Mouse (Mus musculus): Measurements from ENCODE around the gene Yipf2. TPM values are rescaled to one million over a fixed set of nuclear protein-coding genes. Genes with fewer than 3 reads are reported as not detected.

The Yipf2 gene
- 6.8 TPM for polyA plus RNA-seq (2014; fragmentation: Illumina TruSeq; extraction: RNeasy Lipid Tissue Mini Kit (QIAGEN cat#74804); ENCODE audit: low read depth, low replicate concordance)

GRCm38 (mm10) chr9:21592703-21593121 is at the start of gene Yipf2, which contains the start of gene Timm29:
Gene Yipf2, minus strand, starts transcription at chr9:21592828.
Gene Timm29, plus strand, starts transcription at chr9:21592722.

GRCm38 (mm10) chr9:21615617-21616231 is 23.1 kb upstream of the Yipf2 start, which contains the start of gene Smarca4:
Gene Smarca4, plus strand, starts transcription at chr9:21616169.

DNA sequence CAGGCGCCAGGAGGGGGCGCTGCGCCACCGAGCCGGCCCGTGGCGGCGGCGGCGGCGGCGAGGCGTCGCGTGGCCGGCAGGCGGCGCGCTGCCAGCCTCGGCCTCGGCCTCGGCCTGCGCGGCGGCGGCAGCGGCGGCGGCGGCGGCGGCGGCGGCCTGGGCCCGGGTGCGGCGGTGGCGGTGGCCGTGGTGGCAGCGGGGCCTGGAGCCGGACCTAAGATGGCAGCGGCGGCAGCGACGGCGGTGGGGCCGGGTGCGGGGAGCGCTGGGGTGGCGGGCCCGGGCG is 45.9 kb downstream of the Yipf2 start, which contains the start of gene Carm1:
TSS of gene Carm1 (plus strand) at position 106 of the 286 bp plus-strand sequence.

Other genes starting within 250 kb of the Yipf2 start
- 12.2 TPM for gene Ilf3, start 225.0 kb downstream of the Yipf2 start, polyA plus RNA-seq (2014; fragmentation: Illumina TruSeq; extraction: RNeasy Lipid Tissue Mini Kit (QIAGEN cat#74804); ENCODE audit: low read depth, low replicate concordance)
- gene Qtrt1, start 181.0 kb downstream of the Yipf2 start, polyA plus RNA-seq (2014; fragmentation: Illumina TruSeq; extraction: RNeasy Lipid Tissue Mini Kit (QIAGEN cat#74804); ENCODE audit: low read depth, low replicate concordance): not detected
- 17.1 TPM for gene Dnm2, start 167.9 kb downstream of the Yipf2 start, polyA plus RNA-seq (2014; fragmentation: Illumina TruSeq; extraction: RNeasy Lipid Tissue Mini Kit (QIAGEN cat#74804); ENCODE audit: low read depth, low replicate concordance)
- 2.7 TPM for gene Tmed1, start 82.6 kb downstream of the Yipf2 start, polyA plus RNA-seq (2014; fragmentation: Illumina TruSeq; extraction: RNeasy Lipid Tissue Mini Kit (QIAGEN cat#74804); ENCODE audit: low read depth, low replicate concordance)
- not detected for gene AB124611, start 66.7 kb downstream of the Yipf2 start, polyA plus RNA-seq (2014; fragmentation: Illumina TruSeq; extraction: RNeasy Lipid Tissue Mini Kit (QIAGEN cat#74804); ENCODE audit: low read depth, low replicate concordance)
- gene Carm1, start 45.9 kb downstream of the Yipf2 start, polyA plus RNA-seq (2014; fragmentation: Illumina TruSeq; extraction: RNeasy Lipid Tissue Mini Kit (QIAGEN cat#74804); ENCODE audit: low read depth, low replicate concordance): 2.7 TPM
- 55.9 TPM for gene Timm29, start 106 bp downstream of the Yipf2 start, polyA plus RNA-seq (2014; fragmentation: Illumina TruSeq; extraction: RNeasy Lipid Tissue Mini Kit (QIAGEN cat#74804); ENCODE audit: low read depth, low replicate concordance)
- gene Smarca4, start 23.3 kb upstream of the Yipf2 start, polyA plus RNA-seq (2014; fragmentation: Illumina TruSeq; extraction: RNeasy Lipid Tissue Mini Kit (QIAGEN cat#74804); ENCODE audit: low read depth, low replicate concordance): 3.3 TPM
- 6.7 TPM for gene Ldlr, start 130.7 kb upstream of the Yipf2 start, polyA plus RNA-seq (2014; fragmentation: Illumina TruSeq; extraction: RNeasy Lipid Tissue Mini Kit (QIAGEN cat#74804); ENCODE audit: low read depth, low replicate concordance)
- 1.2 TPM for gene Spc24, start 167.5 kb upstream of the Yipf2 start, polyA plus RNA-seq (2014; fragmentation: Illumina TruSeq; extraction: RNeasy Lipid Tissue Mini Kit (QIAGEN cat#74804); ENCODE audit: low read depth, low replicate concordance)
- gene Kank2, start 205.9 kb upstream of the Yipf2 start, polyA plus RNA-seq (2014; fragmentation: Illumina TruSeq; extraction: RNeasy Lipid Tissue Mini Kit (QIAGEN cat#74804); ENCODE audit: low read depth, low replicate concordance): 4.7 TPM
- not detected for gene Angptl8, start 242.7 kb upstream of the Yipf2 start, polyA plus RNA-seq (2014; fragmentation: Illumina TruSeq; extraction: RNeasy Lipid Tissue Mini Kit (QIAGEN cat#74804); ENCODE audit: low read depth, low replicate concordance)